Mouse (Mus musculus) A20 (cell line): ENCODE data around the gene Eif5a2.
"Not testable (repeated sequence)": the region's sequence is repeated elsewhere in the genome, so short reads cannot be mapped to it uniquely, and the experiment has no call there.

ENCODE experiments used
- DNase-seq: peaks from one replicate; pipeline ENCODE4 v3.0.0-alpha.2; 2011; ENCODE audit warnings: low read depth, low spot score

Eif5a2 gene

DNA sequence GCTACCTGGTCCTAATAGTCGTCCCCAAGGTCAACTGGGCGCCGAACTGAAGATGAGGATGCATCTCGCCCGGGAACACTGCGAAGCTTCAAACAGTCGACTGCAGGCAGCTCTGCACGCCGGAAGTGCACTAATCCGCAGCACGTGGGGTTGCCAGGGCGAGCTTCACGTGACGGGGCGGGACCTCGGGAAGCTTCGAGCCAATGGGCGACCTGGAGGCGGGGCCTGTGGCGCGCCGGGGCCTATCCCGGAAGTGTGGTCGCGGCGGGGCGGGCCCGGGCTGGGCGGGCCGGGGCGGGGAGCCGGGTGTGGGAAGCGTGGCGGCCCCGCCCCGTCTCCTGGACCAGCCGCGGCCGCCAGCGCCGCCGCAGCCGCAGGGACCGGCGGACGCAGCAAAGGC, at the start of gene Eif5a2:
Gene Eif5a2 (plus strand): TSS at position 283 of the 400 bp plus-strand sequence.
- DNase-seq, result peak; percentile 91

GRCm38 (mm10) chr3:28734712-28735111, 46.4 kb upstream of the Eif5a2 start:
- no peak for DNase-seq

GRCm38 (mm10) chr3:28736981-28737380, 44.1 kb upstream of the Eif5a2 start:
- no peak for DNase-seq

- DNase-seq, result no peak
Measured at GRCm38 (mm10) chr3:28740353-28740752, 40.7 kb upstream of the Eif5a2 start.

GRCm38 (mm10) chr3:28743251-28743650, 37.8 kb upstream of the Eif5a2 start:
- no peak for DNase-seq

GRCm38 (mm10) chr3:28745835-28746483, 35.1 kb upstream of the Eif5a2 start:
- peak; percentile 66 for DNase-seq

DNA sequence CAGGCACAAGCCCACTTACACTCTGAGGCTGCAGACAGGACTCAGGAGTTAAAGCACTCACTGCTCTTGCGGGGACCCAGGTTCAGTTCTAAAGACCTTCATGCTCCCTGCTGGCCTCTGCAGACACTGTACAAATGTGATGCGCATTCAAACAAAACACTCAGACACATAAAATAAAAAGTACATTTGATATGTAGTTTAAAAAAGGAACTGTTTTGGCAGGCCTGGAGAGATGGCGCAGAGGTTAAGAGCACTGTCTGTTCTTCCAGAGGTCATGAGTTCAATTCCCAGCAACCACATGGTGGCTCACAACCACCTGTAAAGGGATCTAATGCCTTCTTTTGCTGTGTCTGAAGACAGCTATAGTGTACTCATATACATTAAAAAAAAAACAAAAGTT, 32.9 kb upstream of the Eif5a2 start:
- no peak for DNase-seq

DNA sequence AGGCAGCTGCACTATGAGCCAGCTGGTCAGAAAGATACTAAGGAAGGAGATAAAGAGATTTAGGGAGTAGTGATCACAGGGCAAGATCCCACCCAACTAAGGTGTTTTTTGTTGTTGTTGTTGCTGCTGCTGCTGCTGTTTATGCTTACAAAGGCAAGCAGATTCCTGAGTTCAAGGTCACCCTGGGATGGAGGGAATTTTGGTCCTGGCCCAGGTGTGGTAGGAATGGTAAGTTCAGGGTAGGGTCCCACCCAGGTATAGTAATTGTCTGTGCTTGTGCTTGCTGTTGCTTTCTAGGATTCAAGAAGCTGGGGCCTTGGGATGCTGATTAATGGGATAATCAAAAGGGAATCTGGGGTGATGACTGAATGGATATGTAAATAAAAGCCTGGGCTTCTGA, 32.1 kb upstream of the Eif5a2 start:
- DNase-seq, result no peak

DNA sequence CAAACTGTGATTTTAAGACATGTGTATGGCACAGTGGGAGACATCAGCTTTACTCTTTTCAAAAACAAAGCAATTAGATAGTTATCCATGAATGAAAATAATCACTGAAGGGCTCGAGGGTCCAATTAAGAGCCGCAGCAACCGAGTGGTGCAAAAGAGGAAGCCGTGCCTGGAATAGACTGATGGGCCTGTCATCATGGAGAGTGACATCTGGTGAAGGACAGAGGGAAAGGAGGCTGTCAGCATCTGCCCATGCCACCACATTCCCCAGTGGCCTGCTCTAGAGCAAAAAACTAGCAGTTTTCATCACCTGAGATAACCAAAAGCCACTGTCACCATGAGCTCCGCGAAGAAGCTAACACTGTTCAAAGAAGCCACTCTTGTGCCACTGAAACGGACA, 25.6 kb upstream of the Eif5a2 start:
- DNase-seq, result no peak

DNA sequence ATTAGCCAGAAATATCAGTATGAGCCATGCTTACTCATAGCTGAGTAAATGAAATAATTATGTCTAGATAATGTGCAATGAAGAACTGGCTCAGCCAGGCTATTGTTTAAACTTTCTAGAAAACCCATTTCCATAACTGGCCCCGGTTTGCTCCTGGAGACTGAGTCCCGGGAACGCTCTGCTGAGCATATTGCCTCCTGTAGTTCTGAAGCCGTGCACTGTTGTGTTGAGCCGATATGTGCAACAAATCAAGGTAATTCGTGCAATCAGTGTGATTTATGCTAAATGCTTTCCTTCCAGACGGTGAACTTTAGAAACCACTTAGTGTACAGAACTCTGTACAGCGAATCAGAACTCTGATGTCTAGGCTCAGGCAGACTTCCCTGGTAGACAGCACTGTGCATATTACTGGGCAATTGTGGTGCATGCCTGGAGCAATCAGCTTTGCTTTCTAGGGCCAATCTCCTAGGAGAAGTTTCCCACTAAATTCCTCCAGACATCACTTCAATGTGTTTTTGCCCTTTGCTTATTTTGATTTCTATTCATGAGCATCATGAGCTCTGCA, 19.8 kb upstream of the Eif5a2 start:
- no peak for DNase-seq

- DNase-seq, result no peak
Measured at GRCm38 (mm10) chr3:28766935-28767334, 14.1 kb upstream of the Eif5a2 start.

- DNase-seq, result no peak
Measured at GRCm38 (mm10) chr3:28768222-28768621, 12.9 kb upstream of the Eif5a2 start.

GRCm38 (mm10) chr3:28772919-28773318, 8.2 kb upstream of the Eif5a2 start:
- DNase-seq, result not testable (repeated sequence)

GRCm38 (mm10) chr3:28775361-28775760, 5.7 kb upstream of the Eif5a2 start:
- DNase-seq, result no peak

DNA sequence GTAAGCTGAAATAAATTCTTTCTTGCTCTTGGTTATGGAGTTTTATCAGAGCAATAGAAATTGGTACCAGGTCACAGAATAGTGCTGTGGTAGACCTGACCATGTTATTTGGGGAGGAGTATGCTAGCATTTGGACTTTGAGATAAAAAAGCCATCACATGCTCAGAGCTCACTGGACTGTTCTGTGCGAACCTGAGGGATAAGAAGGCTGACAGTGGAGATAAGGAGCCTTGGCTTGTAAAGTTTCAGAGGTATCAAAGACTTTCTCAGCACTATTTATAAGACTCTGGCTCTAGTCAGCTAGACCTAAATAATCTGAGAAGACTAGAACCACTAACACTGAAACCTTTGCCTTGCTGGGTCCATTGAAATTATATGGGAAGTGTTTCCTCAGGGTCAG, 5.1 kb upstream of the Eif5a2 start:
- no peak for DNase-seq

GRCm38 (mm10) chr3:28776491-28776890, 4.6 kb upstream of the Eif5a2 start:
- DNase-seq, result no peak

DNA sequence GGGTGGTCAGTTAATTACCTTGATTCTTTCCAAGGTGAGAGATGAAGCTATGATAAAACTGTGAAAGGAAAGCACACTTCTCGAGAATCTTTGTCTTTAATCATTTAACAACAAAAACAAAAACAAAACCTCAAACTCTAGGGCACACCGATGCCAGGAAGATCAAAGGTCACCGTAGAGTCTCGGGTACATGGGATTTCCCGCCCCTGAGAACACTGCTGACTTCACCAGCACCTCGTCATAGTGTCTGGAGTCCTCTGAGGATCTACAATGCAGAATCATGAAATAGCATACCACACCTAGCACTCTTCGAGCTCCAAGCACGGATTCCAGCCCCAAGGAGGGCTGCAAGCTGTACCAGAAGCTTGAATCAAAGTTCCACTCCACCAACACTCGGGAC, 565 bp upstream of the Eif5a2 start:
- no peak for DNase-seq

- DNase-seq, result no peak
Measured at GRCm38 (mm10) chr3:28781422-28781821, 346 bp downstream of the Eif5a2 start.

DNA sequence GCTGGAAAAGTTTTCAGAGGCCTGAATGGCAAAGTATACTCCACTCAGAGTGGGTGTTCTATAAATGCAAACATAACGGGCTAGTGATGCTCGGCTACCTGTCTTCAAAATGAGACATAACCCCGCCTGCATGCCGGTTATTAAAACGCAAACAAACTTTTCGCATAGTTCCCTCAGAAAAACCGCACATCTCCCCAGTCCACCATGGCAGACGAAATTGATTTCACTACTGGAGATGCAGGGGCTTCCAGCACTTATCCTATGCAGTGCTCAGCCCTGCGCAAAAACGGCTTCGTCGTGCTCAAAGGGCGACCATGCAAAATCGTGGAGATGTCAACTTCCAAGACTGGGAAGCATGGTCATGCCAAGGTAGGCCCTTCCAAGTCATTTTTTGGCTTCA, 772 bp downstream of the Eif5a2 start:
- no peak for DNase-seq

GRCm38 (mm10) chr3:28784176-28784575, 3.1 kb downstream of the Eif5a2 start:
- DNase-seq, result no peak

DNA sequence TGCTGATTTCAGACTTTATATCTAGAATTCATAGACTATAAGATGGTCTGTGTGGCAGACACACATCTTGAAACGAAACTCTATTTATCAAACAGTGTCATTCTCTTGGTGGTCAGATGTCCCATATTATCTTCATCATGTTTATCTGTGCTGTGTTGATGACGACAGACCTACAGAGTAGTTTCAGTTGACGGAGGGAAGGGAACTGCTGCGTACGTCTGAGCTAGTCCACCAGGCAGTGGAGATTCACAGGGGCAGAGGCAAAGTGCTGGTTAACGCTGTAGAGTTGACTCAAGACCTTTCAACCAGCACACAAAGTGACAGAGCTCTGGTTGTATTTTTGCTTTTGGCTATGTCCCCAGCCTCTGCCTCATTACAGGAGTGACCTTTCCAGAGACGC, 13.8 kb downstream of the Eif5a2 start:
- no peak for DNase-seq

- DNase-seq, result peak; percentile 96
Measured at GRCm38 (mm10) chr3:28805301-28806097, 24.4 kb downstream of the Eif5a2 start, which contains the start of gene Rpl22l1. TSS of gene Rpl22l1 (plus strand) at chr3:28805436.
